Mouse (Mus musculus) cerebellum, adult 9-11 months (tissue): Measurements from ENCODE around the gene Mrgpra9.
"Not testable (repeated sequence)": the region's sequence is repeated elsewhere in the genome, so short reads cannot be mapped to it uniquely, and the experiment has no call there.

Experiments
- DNase-seq: peaks from one replicate; pipeline ENCODE4 v3.0.0; 2022

Mrgpra9 gene

DNA sequence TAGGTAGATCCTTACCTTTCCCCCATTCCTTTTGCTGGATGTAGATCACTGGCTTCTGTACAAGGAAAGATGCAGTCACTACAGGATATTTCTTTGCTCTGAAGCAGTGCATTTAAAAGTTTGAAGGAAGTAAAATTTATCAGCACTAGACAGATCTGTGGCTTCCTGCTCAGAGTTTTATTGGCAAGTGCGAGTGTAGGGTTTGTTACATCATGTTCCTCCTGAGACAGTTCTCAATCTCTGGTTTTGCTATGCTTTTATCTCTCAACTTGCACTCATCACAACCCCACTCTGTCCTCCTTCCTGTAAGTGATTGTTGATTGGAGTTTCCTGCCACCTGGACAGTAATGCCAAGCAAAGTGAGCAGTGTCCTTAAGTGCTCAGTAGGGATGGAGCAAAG lies at the start of gene Mrgpra9:
TSS of gene Mrgpra9 (minus strand) at position 79 of the 400 bp plus-strand sequence.
- DNase-seq, result no peak

DNA sequence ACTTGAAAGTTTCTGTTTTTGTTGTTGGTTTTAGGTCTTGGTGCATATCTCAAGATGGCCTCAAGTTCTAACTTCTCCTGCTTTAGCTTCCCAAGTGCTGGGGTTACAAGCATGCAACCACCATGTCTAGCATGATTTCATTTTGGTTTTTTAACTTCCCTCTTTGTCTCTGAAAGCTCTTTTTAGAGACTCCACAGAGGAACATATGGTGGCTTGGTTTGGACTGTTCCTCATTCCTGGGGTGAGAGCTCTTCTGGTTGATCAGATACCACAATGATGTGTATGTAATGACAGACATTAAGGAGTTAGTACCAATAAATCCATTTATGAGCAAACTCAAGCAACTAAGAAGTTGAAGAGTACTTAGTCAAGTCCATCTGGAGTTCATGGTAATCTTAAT lies 47.0 kb upstream of the Mrgpra9 start:
- DNase-seq, result not testable (repeated sequence)

DNA sequence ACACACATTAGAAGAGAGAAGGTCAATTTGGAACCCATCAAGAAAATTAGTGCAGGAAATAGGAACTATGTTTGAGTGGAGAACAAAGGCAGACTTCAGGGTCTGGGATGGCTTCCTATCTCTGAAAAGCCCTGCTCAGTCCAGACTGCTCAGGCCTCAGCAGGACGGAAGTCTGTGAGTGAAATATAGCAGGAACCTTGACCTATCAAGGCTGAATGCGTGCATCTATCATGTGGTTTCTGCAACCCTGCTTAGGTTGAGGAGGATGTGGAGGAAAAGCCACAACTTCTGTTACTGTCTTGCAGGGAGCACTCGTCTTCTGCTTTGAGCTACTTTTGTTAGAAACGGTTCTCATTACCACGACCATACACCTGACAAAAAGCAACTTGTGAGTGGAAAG lies 18.9 kb upstream of the Mrgpra9 start:
- DNase-seq, result not testable (repeated sequence)

DNA sequence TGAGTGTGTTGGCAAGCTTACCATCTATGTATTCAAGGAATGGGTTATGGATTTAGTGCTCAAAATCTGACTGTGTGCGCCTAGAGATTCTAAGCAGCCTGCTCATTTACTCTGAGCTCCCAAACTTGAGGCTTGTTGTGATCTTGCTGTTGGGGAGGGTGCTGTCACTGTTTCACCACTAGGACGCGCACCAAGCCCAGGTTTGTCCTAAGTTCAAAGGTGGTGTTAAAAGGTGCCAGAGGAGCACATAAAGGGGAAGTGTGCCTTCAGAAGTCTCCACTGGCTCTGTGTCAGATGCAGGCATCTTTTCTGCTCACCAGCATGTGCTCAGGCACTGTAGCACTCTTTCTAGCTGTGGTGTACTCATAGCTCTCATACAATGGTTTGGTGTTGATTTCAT lies 8.0 kb downstream of the Mrgpra9 start:
- DNase-seq, result no peak

DNA sequence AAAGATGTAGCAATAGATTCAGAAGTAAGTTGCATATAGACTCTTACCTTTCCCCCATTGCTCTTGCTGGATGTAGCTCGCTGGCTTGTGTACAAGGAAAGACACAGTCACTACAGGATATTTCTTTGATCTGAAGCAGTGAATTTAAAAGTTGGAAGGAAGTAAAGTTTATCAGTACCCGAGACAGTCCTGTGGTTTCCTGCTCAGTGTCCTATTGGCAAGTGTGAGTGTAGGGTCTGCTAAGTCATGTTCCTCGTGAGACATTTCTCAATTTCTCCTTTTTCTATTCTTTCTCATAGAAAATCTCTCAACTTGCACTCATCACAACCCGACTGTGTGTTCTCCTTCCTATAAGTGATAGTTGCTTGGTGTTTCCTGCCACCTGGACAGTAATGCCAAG lies 47.8 kb downstream of the Mrgpra9 start, which contains the start of gene Mrgpra6:
TSS of gene Mrgpra6 (minus strand) at position 91 of the 400 bp plus-strand sequence.
- no peak for DNase-seq

DNA sequence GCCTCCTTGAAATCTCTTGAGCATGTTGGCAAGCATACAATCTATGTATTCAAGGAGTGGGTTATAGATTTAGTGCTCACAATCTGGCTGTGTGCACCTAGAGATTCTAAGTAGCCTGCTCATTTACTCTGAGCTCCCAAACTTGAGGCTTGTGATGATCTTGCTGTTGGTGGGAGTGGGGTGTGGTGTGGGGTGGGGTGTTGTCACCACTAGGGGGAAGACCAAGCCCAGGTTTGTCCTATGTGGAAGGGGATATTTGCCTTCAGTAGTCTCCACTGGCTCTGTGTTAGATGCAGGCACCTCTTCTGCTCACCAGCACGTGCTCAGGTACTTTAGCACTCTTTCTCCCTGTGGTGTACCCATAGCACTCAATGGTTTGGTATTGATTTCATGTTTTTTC lies 57.4 kb downstream of the Mrgpra9 start:
- DNase-seq, result no peak
